Mouse (Mus musculus) myocyte (in vitro differentiated cells): ENCODE data around the gene Nr1h4.

ENCODE experiments used
- MYOG ChIP-seq, 3 experiments: IDR thresholded peaks; one replicate each; pipeline ENCODE4 v1.6.1; 2011; ENCODE audit warnings: control low read depth in 2 of 3, low read depth in 2 of 3, mild to moderate bottlenecking in 2 of 3; ENCODE audit not compliant: insufficient read length in 2 of 3, control insufficient read depth in 1 of 3, insufficient read depth in 1 of 3
- POLR2A ChIP-seq: IDR thresholded peaks from one replicate; pipeline ENCODE4 v1.6.1; 2011; ENCODE audit warnings: low read depth, mild to moderate bottlenecking, control low read depth, moderate library complexity; ENCODE audit not compliant: insufficient read length
- POLR2AphosphoS2 ChIP-seq: IDR thresholded peaks from one replicate; pipeline ENCODE4 v1.6.1; 2011; ENCODE audit warnings: low read depth, control low read depth; ENCODE audit not compliant: insufficient read length
- USF1 ChIP-seq: IDR thresholded peaks from one replicate; pipeline ENCODE4 v1.6.1; 2011; ENCODE audit warnings: low read depth, mild to moderate bottlenecking, control low read depth, moderate library complexity

- TF ChIP-seq POLR2A: no peak
- TF ChIP-seq MYOG (IDR thresholded peaks at IDR 0.05; ENCODE audit: control insufficient read depth in 1 of 3, insufficient read depth in 1 of 3, insufficient read length in 2 of 3, low read depth in 2 of 3): no peak
- no peak for TF ChIP-seq POLR2AphosphoS2
- no peak for TF ChIP-seq USF1
These were observed 17.6 kb downstream of the Nr1h4 start for GRCm38 (mm10) chr10:89515813-89516212.
